Mouse (Mus musculus): ENCODE data around the gene Fam192a.

The Fam192a gene

GRCm38 (mm10) chr8:94571896-94572295 is 29.9 kb downstream of the Fam192a start:
- no peak for DNase-seq (ENCODE audit: low spot score in 2 of 2)

DNA sequence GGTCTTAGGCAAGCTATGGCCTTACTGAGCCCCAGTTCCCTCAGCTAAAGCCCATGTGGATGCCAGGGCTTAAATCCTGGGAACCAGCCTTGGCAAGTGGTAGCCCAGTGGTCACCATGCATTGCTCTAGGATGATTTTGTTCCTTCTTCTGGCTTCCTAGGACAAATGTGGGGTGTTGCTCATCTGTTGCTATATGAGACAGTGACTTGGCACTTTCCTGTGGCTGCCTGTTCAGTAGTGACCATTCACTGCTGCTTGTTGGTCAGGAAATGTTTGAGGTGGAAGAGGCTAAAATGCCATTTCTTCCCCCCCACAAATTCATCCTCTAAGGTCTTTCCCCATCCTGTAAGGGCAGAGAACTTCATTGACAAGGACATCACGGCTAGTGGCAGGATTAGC is 32.4 kb downstream of the Fam192a start:
- no peak for DNase-seq (ENCODE audit: low spot score in 2 of 2)

GRCm38 (mm10) chr8:94568098-94568497 is 33.7 kb downstream of the Fam192a start:
- DNase-seq (ENCODE audit: low spot score in 2 of 2) = no peak

DNA sequence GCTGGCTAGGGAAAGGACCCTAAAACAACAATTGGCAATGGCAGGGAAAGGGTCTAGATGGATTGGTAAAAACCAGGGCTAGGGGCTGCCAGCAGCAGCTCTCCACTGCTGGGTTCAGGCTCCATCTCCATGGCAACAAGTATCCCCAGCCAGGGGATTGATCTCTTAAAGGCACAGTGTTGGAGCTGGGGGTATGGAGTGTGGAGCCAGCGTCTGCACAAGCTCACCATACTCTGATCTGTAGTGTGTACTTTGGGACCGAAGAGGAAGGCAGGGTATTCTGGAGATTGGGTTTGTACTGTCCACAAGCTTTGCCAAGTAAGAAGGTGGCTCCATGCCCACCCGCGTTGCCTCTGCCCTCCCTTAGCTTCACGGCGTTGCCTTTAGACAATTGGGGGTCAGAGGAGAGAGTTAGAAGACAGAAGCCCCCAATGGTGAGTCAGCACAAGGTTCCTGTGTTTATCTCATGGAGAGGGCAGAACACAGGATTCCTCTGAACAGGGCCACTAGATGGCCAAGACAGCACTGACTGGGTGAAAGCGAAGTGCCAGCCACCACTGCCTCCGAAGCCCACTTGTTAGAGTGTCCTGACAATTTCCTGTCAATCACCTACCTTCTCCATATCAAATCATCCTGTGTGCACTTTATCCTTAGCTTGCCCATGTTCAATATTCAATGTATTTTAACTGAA is 34.5 kb downstream of the Fam192a start:
- no peak for DNase-seq (ENCODE audit: low spot score in 2 of 2)

DNA sequence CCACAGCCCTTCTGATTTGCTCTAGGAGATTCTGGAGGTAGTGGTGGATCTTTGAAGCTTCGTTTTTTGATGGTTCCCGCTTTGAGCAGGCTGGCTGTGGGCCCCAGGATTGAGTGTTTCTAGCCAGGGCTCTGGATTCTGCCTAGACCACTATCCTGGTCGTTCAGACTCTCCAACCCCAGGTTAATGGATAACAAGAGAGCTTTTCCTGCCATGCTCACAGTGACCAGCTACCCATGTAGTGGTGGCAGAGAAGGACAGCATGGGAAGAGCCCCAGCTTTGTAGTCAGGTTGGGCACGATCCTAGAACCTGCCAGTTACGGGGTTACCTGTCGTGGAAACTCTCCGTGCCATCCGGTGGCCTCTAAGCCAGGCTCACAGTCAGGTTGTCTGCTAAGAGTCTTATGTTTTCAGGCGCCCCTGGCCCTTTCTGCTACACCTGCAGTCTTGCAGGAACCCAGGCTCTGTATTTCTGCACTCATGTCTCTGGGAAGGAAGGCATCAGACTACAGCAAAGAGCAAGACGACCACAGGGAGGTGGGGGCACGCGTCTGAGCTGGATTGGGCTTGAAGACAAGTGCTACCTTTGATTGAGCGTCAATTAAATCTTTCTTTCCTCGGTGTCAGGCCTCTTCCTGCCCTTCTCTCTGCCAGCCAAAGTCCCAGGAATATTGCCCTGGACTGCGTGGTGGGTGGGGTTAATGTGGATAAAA is 35.2 kb downstream of the Fam192a start:
- DNase-seq (ENCODE audit: low spot score in 2 of 2) = no peak

DNA sequence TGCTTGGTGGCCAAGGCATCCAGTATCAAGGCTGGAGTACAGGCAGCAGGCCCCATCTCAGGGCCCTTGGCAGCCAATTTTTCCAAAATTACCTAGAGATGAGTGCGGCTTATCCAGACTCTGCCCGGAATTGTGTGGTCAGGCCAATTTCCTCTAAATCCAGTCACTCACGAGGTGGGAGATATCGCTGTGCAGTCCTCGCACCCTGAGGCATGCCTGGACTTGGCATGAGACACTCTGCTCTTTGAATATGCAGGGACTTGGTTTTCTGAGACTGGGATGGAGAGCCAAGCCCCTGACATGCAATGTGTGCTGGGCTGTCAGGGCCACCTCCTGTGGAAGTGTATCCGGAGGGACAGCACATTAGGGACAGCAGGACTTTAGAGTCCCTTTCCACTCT is 35.8 kb downstream of the Fam192a start:
- no peak for DNase-seq (ENCODE audit: low spot score in 2 of 2)

GRCm38 (mm10) chr8:94564421-94564820 is 37.4 kb downstream of the Fam192a start:
- DNase-seq (ENCODE audit: low spot score in 2 of 2) = no peak

DNA sequence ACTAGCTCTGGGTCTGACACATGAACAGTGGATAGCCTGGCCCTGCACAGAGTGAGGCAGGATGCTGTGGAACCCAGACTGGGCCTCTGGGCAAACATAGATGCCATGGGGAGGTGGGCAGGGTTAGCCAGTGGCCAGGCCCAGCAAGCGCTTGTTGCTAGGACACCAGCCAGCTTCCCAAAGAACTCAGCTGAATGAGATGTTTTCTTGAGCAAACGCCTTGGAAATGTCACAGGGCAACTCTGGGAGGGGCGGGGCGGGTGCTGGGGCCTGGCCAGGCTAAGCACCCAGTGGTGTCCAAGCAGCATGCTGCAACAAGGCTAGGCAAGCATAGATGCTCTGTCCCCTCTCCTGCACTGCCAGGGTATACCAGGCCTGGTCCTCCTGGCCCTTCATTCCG is 40.5 kb downstream of the Fam192a start:
- DNase-seq (ENCODE audit: low spot score in 2 of 2) = no peak

DNA sequence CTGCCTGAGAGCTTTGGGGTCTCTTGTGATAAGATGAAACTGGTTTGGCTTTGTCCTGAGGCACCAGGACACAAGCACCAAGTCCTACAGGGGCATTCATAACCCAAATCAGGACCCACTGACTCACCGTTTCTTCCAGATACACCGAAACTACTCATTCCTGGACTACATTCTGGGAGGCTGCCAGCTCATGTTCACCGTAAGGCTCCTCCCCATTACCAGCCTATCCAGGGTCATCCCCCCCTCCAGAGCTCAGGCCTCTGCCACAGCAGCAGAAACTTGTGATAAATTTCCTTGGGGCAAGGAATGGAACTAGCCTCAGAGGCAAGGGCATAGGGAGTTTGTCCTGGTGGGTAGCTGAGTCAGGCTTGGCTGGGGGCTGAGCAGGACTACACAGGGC is 44.5 kb downstream of the Fam192a start:
- DNase-seq (ENCODE audit: low spot score in 2 of 2) = no peak

DNA sequence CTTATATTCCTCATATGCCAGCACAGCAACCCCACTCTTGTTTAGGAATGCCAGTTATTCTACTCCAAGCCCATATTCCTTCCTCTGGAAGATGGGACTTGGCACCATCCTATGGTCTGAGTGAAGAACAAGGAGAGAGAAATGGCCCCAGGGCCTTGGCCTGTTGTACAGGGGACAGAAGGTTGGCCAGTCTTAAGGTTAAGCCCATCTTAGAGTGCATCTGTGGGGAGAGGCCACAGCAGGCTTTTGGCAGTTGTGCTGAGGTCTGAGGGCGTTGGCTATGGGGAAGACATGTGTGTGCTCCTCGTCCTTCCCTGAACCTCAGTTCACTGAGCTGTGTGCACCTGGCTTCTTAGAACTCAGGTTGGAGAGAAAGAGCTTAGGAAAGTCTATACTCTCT is 49.1 kb downstream of the Fam192a start:
- no peak for DNase-seq (ENCODE audit: low spot score in 2 of 2)

DNA sequence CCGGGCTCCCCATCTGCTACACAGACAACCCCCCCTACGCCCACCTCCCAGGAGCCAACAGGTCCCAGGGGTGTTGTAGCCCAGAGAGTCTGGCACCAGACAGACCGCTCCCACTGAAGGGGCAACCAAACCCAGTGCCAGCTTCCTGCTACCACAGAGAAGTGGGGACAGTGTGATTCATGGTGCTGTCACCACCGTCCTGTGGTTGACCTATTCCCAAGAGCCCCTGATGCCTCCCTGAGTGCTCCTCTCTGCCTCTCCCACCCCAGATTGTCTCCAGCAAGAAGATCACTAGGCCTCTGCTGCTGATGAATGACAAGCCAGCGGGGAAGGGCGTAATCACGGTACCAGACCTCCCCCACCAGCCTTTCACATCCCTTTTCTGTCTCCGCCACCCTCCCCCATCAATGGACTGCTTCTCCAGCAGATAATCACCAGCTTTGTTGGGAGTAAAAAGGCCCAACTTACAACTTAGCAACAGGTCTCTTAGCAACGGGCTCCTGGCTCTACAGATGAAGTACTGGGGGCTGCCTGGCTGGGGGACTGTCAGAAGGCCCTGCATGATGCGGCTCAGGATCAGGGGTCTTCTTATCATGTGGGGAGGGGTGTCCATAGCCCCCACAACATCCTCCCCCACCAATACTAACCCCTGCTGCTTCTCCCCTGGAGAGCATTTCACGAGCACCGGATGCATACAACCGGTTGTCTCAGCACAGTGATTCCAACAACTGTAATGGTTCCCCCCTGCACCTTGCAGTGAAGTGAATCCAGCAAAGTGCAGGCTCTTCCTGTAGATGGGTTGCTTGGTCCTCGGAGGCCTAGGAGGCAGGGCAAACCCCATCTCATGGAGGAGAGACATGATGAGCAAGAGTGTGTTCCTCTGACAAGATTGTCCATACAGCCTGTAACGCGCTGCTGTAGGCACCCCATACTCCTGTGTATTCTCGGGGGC is 50.0 kb downstream of the Fam192a start:
- no peak for DNase-seq (ENCODE audit: low spot score in 2 of 2)

GRCm38 (mm10) chr8:94549998-94550397 is 51.8 kb downstream of the Fam192a start:
- DNase-seq (ENCODE audit: low spot score in 2 of 2) = no peak

DNA sequence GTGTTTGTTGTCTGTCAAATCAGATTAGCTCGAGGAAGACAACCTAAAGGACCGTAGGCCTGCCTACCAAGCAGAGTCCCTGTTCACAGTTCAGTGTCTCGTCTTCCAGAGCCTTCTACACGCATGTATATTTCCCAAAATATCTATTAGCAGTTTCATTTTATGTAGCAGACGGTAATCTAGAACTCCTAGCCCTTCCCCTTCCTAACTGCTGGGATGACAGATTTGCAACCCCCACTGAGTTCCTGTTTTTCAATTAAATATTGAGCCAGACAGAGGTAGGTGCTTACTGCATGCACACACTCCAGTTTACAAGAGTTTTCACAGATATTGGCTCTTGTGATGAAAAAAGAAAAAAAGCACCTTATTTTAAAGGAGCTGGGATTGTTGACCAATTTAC is 52.3 kb downstream of the Fam192a start:
- DNase-seq (ENCODE audit: low spot score in 2 of 2) = no peak

GRCm38 (mm10) chr8:94549041-94549440 is 52.8 kb downstream of the Fam192a start:
- DNase-seq (ENCODE audit: low spot score in 2 of 2) = no peak

DNA sequence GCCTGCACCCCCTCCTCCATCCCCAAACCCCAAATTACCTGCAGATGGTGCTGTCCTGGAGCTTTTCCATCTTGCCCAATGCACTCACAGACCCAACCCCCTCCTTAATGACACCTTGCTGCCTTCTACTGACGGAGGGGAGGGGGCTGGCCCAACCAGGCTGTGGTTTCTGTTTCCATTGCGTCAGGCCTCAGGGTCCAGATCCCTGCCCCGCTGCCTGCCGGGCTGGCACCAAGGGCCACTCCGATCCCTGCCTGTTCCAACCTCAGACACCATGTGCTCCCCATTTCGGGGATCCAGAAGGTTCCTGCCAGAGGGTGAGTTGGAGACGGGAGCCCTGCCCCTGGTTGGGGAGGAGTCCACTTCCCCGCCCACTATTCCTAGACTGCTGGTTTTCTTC is 57.8 kb downstream of the Fam192a start:
- no peak for DNase-seq (ENCODE audit: low spot score in 2 of 2)

- no peak for DNase-seq (ENCODE audit: low spot score in 2 of 2)
These were observed 60.7 kb downstream of the Fam192a start for GRCm38 (mm10) chr8:94540889-94541795.

- no peak for DNase-seq (ENCODE audit: low spot score in 2 of 2)
These were observed 61.8 kb downstream of the Fam192a start for GRCm38 (mm10) chr8:94540025-94540424.

GRCm38 (mm10) chr8:94537456-94537855 is 64.3 kb downstream of the Fam192a start:
- no peak for DNase-seq (ENCODE audit: low spot score in 2 of 2)

DNA sequence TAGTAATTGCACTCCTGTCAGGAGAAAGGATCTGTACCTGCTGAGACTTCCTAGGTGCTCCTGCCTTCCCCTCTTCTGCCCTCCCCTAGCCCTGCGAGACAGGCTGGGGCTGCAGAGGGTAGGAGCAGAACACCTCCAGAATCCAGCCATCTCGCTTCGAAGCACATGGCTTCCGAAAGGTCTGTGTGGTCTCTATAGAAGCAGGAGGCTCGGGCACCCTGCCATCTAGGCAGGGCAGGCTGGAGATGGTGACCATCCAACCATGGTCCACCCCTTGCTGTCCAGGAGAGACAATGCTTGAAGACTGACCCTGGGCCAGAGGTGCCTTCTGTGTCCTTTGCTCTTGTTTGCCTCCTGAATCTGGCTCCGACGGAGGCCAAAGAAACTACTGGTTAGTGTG is 66.2 kb downstream of the Fam192a start:
- DNase-seq (ENCODE audit: low spot score in 2 of 2) = no peak

DNA sequence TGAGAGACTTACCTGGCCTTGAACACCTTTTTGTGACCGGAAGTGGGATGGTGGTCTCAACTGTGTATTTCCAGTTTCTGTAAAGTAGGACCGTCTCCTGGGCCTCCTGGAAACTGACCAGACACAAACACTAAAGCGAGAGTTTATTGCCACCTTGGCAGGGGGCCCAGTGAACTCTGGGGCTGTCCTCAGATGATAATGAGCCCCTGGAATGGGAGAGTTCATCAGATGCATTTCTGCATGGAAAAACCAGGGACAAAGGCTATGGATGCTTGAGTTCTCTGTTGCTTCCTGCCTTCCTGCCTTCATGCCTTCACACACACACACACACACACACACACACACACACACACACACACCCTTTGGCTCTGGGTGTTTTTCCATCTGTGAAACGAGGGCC is 67.2 kb downstream of the Fam192a start:
- DNase-seq (ENCODE audit: low spot score in 2 of 2) = no peak
